Comparison of ENCODE assay signal across 17 mouse cellular contexts in genomic region chr1:51690878-51691277, GRCm38 (mm10).
DNase-seq lines count a peak whose midpoint lies in the region; ATAC-seq and TF ChIP-seq lines count a peak whose summit lies in the region.
"Had no signal": no experiment of that assay in that cellular context is flagged by ENCODE, and none has a peak within 500 bp of the region (broad histone marks: within the 10 kb centered on the region; RNA-seq: fewer than 3 reads in every experiment).

No protein-coding gene starts in this region.

- intact Hi-C loops in gastrocnemius, adult 2 months (cut with DNase I), result no loop called here
- intact Hi-C loops in heart, adult 2 months (cut with DNase I), result loop anchor here (5.0 kb wide), 1 partner anchor 46 kb away; no protein-coding TSS in a partner anchor

- no peaks in the 10 kb centered on the region for H3K9me3 ChIP-seq in lung, postnatal 0 days (ENCODE audit: low read length)
- H3K9me3 ChIP-seq: embryonic facial prominence, embryonic 12.5 days; forebrain, embryonic 15.5 days; hindbrain, embryonic 13.5 days had no signal

- peak overlapping the region; percentile 68 for H3K27ac ChIP-seq in gastrocnemius, adult 2 months
- H3K27ac ChIP-seq in heart, adult 2 months, result peak overlapping the region; percentile 12
- no peak overlapping the region for H3K27ac ChIP-seq in lung, postnatal 0 days (ENCODE audit: low read length)
- no peak overlapping the region for H3K27ac ChIP-seq in testis, adult 2 months (ENCODE audit: control insufficient read depth, insufficient read depth, low read depth, low read length)
- H3K27ac ChIP-seq: embryonic facial prominence, embryonic 12.5 days; forebrain, embryonic 15.5 days; hindbrain, embryonic 13.5 days; hindbrain, postnatal 0 days had no signal

- ATAC-seq in lung, postnatal 0 days, result peak; percentile 52
- ATAC-seq: forebrain, embryonic 15.5 days; hindbrain, postnatal 0 days had no signal

- H3K4me1 ChIP-seq in heart, adult 2 months (ENCODE audit: control insufficient read depth, insufficient read depth, low read length), result peaks cover 1% of the 10 kb centered on the region
- no peaks in the 10 kb centered on the region for H3K4me1 ChIP-seq in lung, postnatal 0 days (ENCODE audit: insufficient read depth, low read depth, low read length)
- H3K4me1 ChIP-seq in testis, adult 2 months (ENCODE audit: control insufficient read depth, insufficient read depth, low read length), result peaks cover 8% of the 10 kb centered on the region

- H3K4me2 ChIP-seq in lung, postnatal 0 days (replicated peaks; ENCODE audit: low read depth, low read length), result no peak overlapping the region
- H3K4me2 ChIP-seq: embryonic facial prominence, embryonic 12.5 days; forebrain, embryonic 15.5 days; hindbrain, embryonic 13.5 days had no signal

- H3K36me3 ChIP-seq in heart, adult 2 months (ENCODE audit: control insufficient read depth, insufficient read depth, low read length), result no peaks in the 10 kb centered on the region
- no peaks in the 10 kb centered on the region for H3K36me3 ChIP-seq in lung, postnatal 0 days (ENCODE audit: insufficient read depth, low read length)
- H3K36me3 ChIP-seq in testis, adult 2 months (ENCODE audit: control insufficient read depth, insufficient read depth, low read length), result no peaks in the 10 kb centered on the region
- H3K36me3 ChIP-seq: embryonic facial prominence, embryonic 12.5 days; forebrain, embryonic 15.5 days; hindbrain, embryonic 13.5 days had no signal

- H3K4me3 ChIP-seq in gastrocnemius, adult 2 months, result no peak overlapping the region
- no peak overlapping the region for H3K4me3 ChIP-seq in heart, adult 2 months
- H3K4me3 ChIP-seq in lung, postnatal 0 days (ENCODE audit: low read depth, low read length), result no peak overlapping the region
- H3K4me3 ChIP-seq in testis, adult 2 months (ENCODE audit: control insufficient read depth, low read depth, low read length), result peak overlapping the region; percentile 15; the same call in 1 of the 2 replicates
- H3K4me3 ChIP-seq: embryonic facial prominence, embryonic 12.5 days; forebrain, embryonic 15.5 days; hindbrain, embryonic 13.5 days had no signal

- no peak for TF ChIP-seq POLR2A in heart, adult 2 months (IDR thresholded peaks at IDR 0.05; ENCODE audit: insufficient read depth, low read depth, low read length)
- TF ChIP-seq POLR2A in testis, adult 2 months (IDR thresholded peaks at IDR 0.05; ENCODE audit: control insufficient read depth, low read depth, low read length), result no peak

- TF ChIP-seq EP300 in heart, adult 2 months (IDR thresholded peaks at IDR 0.05; ENCODE audit: insufficient read depth, low read depth, low read length), result peak; percentile 62; the same call in 1 of the 2 replicates
- peak; percentile 45; the same call in 1 of the 2 replicates for TF ChIP-seq EP300 in lung, postnatal 0 days (IDR thresholded peaks at IDR 0.05)

- H3K27me3 ChIP-seq in heart, adult 2 months (ENCODE audit: control insufficient read depth, insufficient read depth, low read length), result 0 out of 2 replicates have a peak, but pooled peaks cover 2% of the 10 kb centered on the region
- H3K27me3 ChIP-seq in lung, postnatal 0 days (replicated peaks; ENCODE audit: insufficient read depth, low read length), result no peaks in the 10 kb centered on the region
- H3K27me3 ChIP-seq in testis, adult 2 months (ENCODE audit: control insufficient read depth, insufficient read depth, low read length), result no peaks in the 10 kb centered on the region
- H3K27me3 ChIP-seq: embryonic facial prominence, embryonic 12.5 days; forebrain, embryonic 15.5 days; hindbrain, embryonic 13.5 days had no signal

- no peak overlapping the region for H3K9ac ChIP-seq in heart, adult 2 months (ENCODE audit: low read depth, low read length)
- H3K9ac ChIP-seq in lung, postnatal 0 days (replicated peaks; ENCODE audit: low read depth), result no peak overlapping the region
- H3K9ac ChIP-seq: embryonic facial prominence, embryonic 12.5 days; forebrain, embryonic 15.5 days; hindbrain, embryonic 13.5 days had no signal

- no peak for TF ChIP-seq CTCF in gastrocnemius, adult 2 months (IDR thresholded peaks at IDR 0.05)
- TF ChIP-seq CTCF in heart, adult 2 months (IDR thresholded peaks at IDR 0.05), result no peak
- TF ChIP-seq CTCF in lung, postnatal 0 days (IDR thresholded peaks at IDR 0.05), result no peak
- TF ChIP-seq CTCF in testis, adult 2 months (IDR thresholded peaks at IDR 0.05; ENCODE audit: control insufficient read depth, insufficient read depth, insufficient replicate concordance, low read depth, low read length), result no peak

- 69% methylated on average over 10 of the region's 10 CpGs for WGBS in heart, adult 2 months
- 90% methylated on average over 10 of the region's 10 CpGs for WGBS in lung, postnatal 0 days

- no peak for DNase-seq in gastrocnemius, adult 2 months
- no peak for DNase-seq in gastrocnemius, postnatal 4 days (ENCODE audit: low spot score in 2 of 2)
- peak in 1 of 2 experiments; percentile 31 for DNase-seq in heart, adult 2 months
- DNase-seq in heart, postnatal 4 days, result no peak
- peak; percentile 18 for DNase-seq in lung, postnatal 0 days (ENCODE audit: low spot score)
- no peak for DNase-seq in lung, postnatal 25 days (ENCODE audit: low spot score)
- DNase-seq in testis, postnatal 10 days (ENCODE audit: low spot score), result no peak
- DNase-seq: adrenal gland, postnatal 10 days; cerebellum, adult 11-12 months; cerebellum, adult 9-10 months; cerebellum, postnatal 25 days; kidney, adult 11 months had no signal

- H3K79me2 ChIP-seq in heart, adult 2 months (replicated peaks; ENCODE audit: control insufficient read depth, insufficient read depth, low read length), result no peaks in the 10 kb centered on the region

Comparison
In these comparisons a context has a peak if more than half of its experiments do, and no peak if none do; other contexts are left out.
1. H3K27ac ChIP-seq: peak in gastrocnemius, adult 2 months (single experiment) and heart, adult 2 months (single experiment); none in lung, postnatal 0 days (single experiment) and testis, adult 2 months (single experiment).